Mouse (Mus musculus): ENCODE data around the gene Tmem212.

DNA sequence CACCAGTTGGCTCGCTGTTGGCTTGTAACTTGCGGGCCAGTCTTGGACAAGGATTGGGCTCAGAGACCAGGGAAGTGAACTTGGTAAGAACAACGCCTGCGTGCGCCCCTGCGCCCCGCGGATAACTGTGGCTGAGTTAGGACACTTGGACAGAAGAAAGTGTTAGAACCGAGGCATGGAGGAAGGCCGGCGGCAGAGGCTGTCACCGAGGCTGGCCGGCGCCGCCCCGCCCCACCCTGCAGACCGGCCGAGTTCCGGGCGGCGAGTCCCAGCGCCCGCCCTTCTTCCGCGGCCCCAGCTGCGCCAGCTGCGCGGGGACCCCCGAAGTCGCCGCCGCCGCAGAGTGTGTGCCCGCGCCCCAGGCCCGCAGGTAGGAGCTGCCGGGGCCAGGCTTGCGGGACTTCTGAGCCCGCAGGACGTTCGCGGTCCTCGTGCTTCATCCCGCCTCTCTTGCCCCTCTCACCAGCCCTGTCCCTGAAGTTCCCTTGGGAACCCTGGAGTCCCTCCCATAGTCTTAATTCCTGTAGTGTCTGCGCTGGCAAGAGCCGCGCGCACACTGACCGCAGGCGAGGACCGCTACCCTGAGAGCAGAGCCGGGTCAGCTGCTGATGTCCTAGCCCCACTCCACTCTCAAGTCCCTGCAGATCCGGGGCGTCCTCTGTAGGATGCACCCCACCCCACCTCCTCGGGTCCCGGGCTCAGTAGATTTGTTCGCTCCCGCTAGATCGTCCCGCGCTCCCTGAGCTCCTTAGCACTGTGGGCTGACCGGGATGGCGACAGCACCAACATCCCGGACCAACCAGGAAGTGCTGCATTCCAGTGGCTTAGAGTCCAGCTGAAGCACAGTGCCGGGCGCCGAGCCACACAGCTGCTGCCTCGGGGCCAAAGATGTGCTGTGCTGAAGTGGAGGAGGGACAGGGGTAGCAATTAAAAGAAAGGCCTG lies 42.5 kb upstream of the Tmem212 start, which contains the start of gene Pld1:
- TF ChIP-seq CTCF (IDR thresholded peaks at IDR 0.05; ENCODE audit: low read depth) (no peak), EP300 (IDR thresholded peaks at IDR 0.05; ENCODE audit: low read depth) (0 out of 2 replicates have a peak, but pooled peaks have one; percentile 18)
